Mouse (Mus musculus): ENCODE data around the gene Gtdc1. TPM values are rescaled to one million over a fixed set of nuclear protein-coding genes. Genes with fewer than 3 reads are reported as not detected.

The Gtdc1 gene
- polyA plus RNA-seq, 1 experiment from 2014 or later = 3.4 TPM

GRCm38 (mm10) chr2:44519236-44519635 lies 408.2 kb downstream of the Gtdc1 start:
- H3K9ac ChIP-seq = no peak overlapping the region
- H3K36me3 ChIP-seq = no peaks in the 10 kb centered on the region
- H3K4me1 ChIP-seq (replicated peaks) = no peaks in the 10 kb centered on the region
- ATAC-seq (ENCODE audit: low read depth) (no peak), DNase-seq (no peak)
- H3K9me3 ChIP-seq (replicated peaks) = no peaks in the 10 kb centered on the region
- H3K27me3 ChIP-seq = no peaks in the 10 kb centered on the region
- H3K27ac ChIP-seq = no peak overlapping the region
- no peak overlapping the region for H3K4me2 ChIP-seq
- 61% methylated on average over 3 of the region's 3 CpGs for WGBS (ENCODE audit: insufficient replicate concordance)
- no peak overlapping the region for H3K4me3 ChIP-seq (replicated peaks)

GRCm38 (mm10) chr2:44518085-44518484 lies 409.4 kb downstream of the Gtdc1 start:
- no peak for ATAC-seq (ENCODE audit: low read depth)

More at GRCm38 (mm10) chr2:44518085-44518484, 409.4 kb downstream of the Gtdc1 start:
- H3K4me2 ChIP-seq = no peak overlapping the region
- no peak for DNase-seq
- H3K9ac ChIP-seq = no peak overlapping the region
- no peaks in the 10 kb centered on the region for H3K36me3 ChIP-seq
- H3K4me3 ChIP-seq (replicated peaks) = no peak overlapping the region
- 75% methylated on average over 4 of the region's 4 CpGs for WGBS (ENCODE audit: insufficient replicate concordance)
- no peaks in the 10 kb centered on the region for H3K9me3 ChIP-seq (replicated peaks)
- H3K4me1 ChIP-seq (replicated peaks) = no peaks in the 10 kb centered on the region
- no peak overlapping the region for H3K27ac ChIP-seq
- H3K27me3 ChIP-seq = no peaks in the 10 kb centered on the region

Other genes with a start within 250 kb of the Gtdc1 start
- 10.1 and 14.1 TPM in 2 replicates for gene Zeb2, start 189.7 kb upstream of the Gtdc1 start, polyA plus RNA-seq (2015; fragmentation: Nextera tagmentation; extraction: Ambion mirVana)